Mouse (Mus musculus): ENCODE data around the gene Nxn.

- TF ChIP-seq CTCF (IDR thresholded peaks at IDR 0.05; ENCODE audit: extremely low read depth, insufficient read depth, low read length) = no peak
- no peak for TF ChIP-seq POLR2A (IDR thresholded peaks at IDR 0.05; ENCODE audit: extremely low read depth, insufficient read depth, low read length)
Observed at GRCm38 (mm10) chr11:76385746-76386145, 13.2 kb downstream of the Nxn start.

All from cortical plate, adult 2 months (tissue).